Mouse (Mus musculus): ENCODE data around the gene Sf1. TPM values are rescaled to one million over a fixed set of nuclear protein-coding genes. Genes with fewer than 3 reads are reported as not detected.

The Sf1 gene
- polyA plus RNA-seq, 1 experiment from 2014 or later: 136 TPM

- no peaks in the 10 kb centered on the region for H3K27me3 ChIP-seq
- WGBS: 54% methylated on average over 9 of the region's 9 CpGs
- H3K9me3 ChIP-seq: no peaks in the 10 kb centered on the region
- H3K36me3 ChIP-seq: peaks cover 21% of the 10 kb centered on the region
- H3K9ac ChIP-seq: peak overlapping the region; percentile 39; the same call in 1 of the 2 replicates
- peak overlapping the region; percentile 86 for H3K4me2 ChIP-seq
- H3K27ac ChIP-seq: peak overlapping the region; percentile 89
- H3K4me1 ChIP-seq: peaks cover 30% of the 10 kb centered on the region
- 0 out of 2 replicates have a peak, but pooled peaks have one; percentile 1 for ATAC-seq (ENCODE audit: borderline replicate concordance, extremely low read depth, low FRiP score, low TSS enrichment)
- H3K4me3 ChIP-seq: peak overlapping the region; percentile 89
These were observed 29.5 kb upstream of the Sf1 start for GRCm38 (mm10) chr19:6333761-6334595.

- peak; percentile 92 for ATAC-seq (ENCODE audit: borderline replicate concordance, extremely low read depth, low FRiP score, low TSS enrichment)
- no peaks in the 10 kb centered on the region for H3K9me3 ChIP-seq
- WGBS: under 1% methylated on average over 38 of the region's 43 CpGs
These were observed 28.6 kb upstream of the Sf1 start, which contains the start of gene Men1 for GRCm38 (mm10) chr19:6334673-6335457. Gene Men1, plus strand, starts transcription at chr19:6334979.

GRCm38 (mm10) chr19:6335458-6335827 lies 28.0 kb upstream of the Sf1 start:
- H3K4me3 ChIP-seq: peak overlapping the region; percentile 89
- under 1% methylated on average over 19 of the region's 25 CpGs for WGBS
- no peaks in the 10 kb centered on the region for H3K9me3 ChIP-seq
- peak overlapping the region; percentile 86 for H3K4me2 ChIP-seq
- peak; percentile 9 for ATAC-seq (ENCODE audit: borderline replicate concordance, extremely low read depth, low FRiP score, low TSS enrichment)
- H3K27ac ChIP-seq: peak overlapping the region; percentile 41
- peaks cover 35% of the 10 kb centered on the region for H3K36me3 ChIP-seq
- no peaks in the 10 kb centered on the region for H3K27me3 ChIP-seq
- H3K4me1 ChIP-seq: peaks cover 38% of the 10 kb centered on the region
- H3K9ac ChIP-seq: peak overlapping the region; percentile 90

More at GRCm38 (mm10) chr19:6334673-6335457, 28.6 kb upstream of the Sf1 start, which contains the start of gene Men1:
- Histone ChIP-seq H3K4me3 (peak within 1 kb of the TSS; percentile 89), H3K4me2 (peak within 1 kb of the TSS; percentile 86), H3K27me3 (no peaks in the 10 kb centered on the region), H3K27ac (peak within 1 kb of the TSS; percentile 89), H3K4me1 (peaks cover 32% of the 10 kb centered on the region), H3K9ac (peak within 1 kb of the TSS; percentile 90), H3K36me3 (peaks cover 30% of the 10 kb centered on the region)

- no peaks in the 10 kb centered on the region for H3K27me3 ChIP-seq
- 84% methylated on average over 10 of the region's 10 CpGs for whole genome bisulfite sequencing
- no peak overlapping the region for H3K27ac ChIP-seq
- H3K4me1 ChIP-seq: peaks cover 41% of the 10 kb centered on the region
- peak overlapping the region; percentile 89; the same call in 1 of the 2 replicates for H3K4me3 ChIP-seq
- ATAC-seq (ENCODE audit: borderline replicate concordance, extremely low read depth, low FRiP score, low TSS enrichment): no peak
- H3K9ac ChIP-seq: peak overlapping the region; percentile 90
- peaks cover 35% of the 10 kb centered on the region for H3K36me3 ChIP-seq
- H3K9me3 ChIP-seq: no peaks in the 10 kb centered on the region
- H3K4me2 ChIP-seq: peak overlapping the region; percentile 86
These were observed 26.6 kb upstream of the Sf1 start for GRCm38 (mm10) chr19:6336920-6337319.

- no peak for ATAC-seq (ENCODE audit: borderline replicate concordance, extremely low read depth, low FRiP score, low TSS enrichment)
- H3K4me3 ChIP-seq: no peak overlapping the region
- H3K9me3 ChIP-seq: no peaks in the 10 kb centered on the region
- peaks cover 39% of the 10 kb centered on the region for H3K4me1 ChIP-seq
- peaks cover 35% of the 10 kb centered on the region for H3K36me3 ChIP-seq
- no peaks in the 10 kb centered on the region for H3K27me3 ChIP-seq
- WGBS: 90% methylated on average over 7 of the region's 7 CpGs
- H3K9ac ChIP-seq: no peak overlapping the region
- no peak overlapping the region for H3K4me2 ChIP-seq
- H3K27ac ChIP-seq: no peak overlapping the region
These were observed 25.3 kb upstream of the Sf1 start for GRCm38 (mm10) chr19:6338171-6338570.

GRCm38 (mm10) chr19:6338716-6339115 lies 24.8 kb upstream of the Sf1 start:
- H3K27me3 ChIP-seq: no peaks in the 10 kb centered on the region
- no peak overlapping the region for H3K27ac ChIP-seq
- H3K4me2 ChIP-seq: no peak overlapping the region
- ATAC-seq (ENCODE audit: borderline replicate concordance, extremely low read depth, low FRiP score, low TSS enrichment): no peak
- no peaks in the 10 kb centered on the region for H3K9me3 ChIP-seq
- no peak overlapping the region for H3K9ac ChIP-seq
- WGBS: 78% methylated on average over 11 of the region's 11 CpGs
- peaks cover 35% of the 10 kb centered on the region for H3K36me3 ChIP-seq
- H3K4me1 ChIP-seq: peaks cover 39% of the 10 kb centered on the region
- H3K4me3 ChIP-seq: no peak overlapping the region

GRCm38 (mm10) chr19:6339191-6339590 lies 24.3 kb upstream of the Sf1 start:
- Histone ChIP-seq H3K9me3 (no peaks in the 10 kb centered on the region), H3K27ac (no peak overlapping the region), H3K4me3 (no peak overlapping the region), H3K9ac (no peak overlapping the region), H3K27me3 (no peaks in the 10 kb centered on the region), H3K36me3 (peaks cover 35% of the 10 kb centered on the region), H3K4me1 (peaks cover 36% of the 10 kb centered on the region), H3K4me2 (no peak overlapping the region)
- ATAC-seq (ENCODE audit: borderline replicate concordance, extremely low read depth, low FRiP score, low TSS enrichment): no peak
- WGBS: 90% methylated on average over 6 of the region's 6 CpGs

- Histone ChIP-seq H3K9ac (peak overlapping the region; percentile 4; the same call in 1 of the 2 replicates), H3K4me3 (0 out of 2 replicates have a peak overlapping the region, but pooled peaks have one; percentile 61)
- ATAC-seq (ENCODE audit: borderline replicate concordance, extremely low read depth, low FRiP score, low TSS enrichment): no peak
These were observed 23.5 kb upstream of the Sf1 start for GRCm38 (mm10) chr19:6339890-6340504.

GRCm38 (mm10) chr19:6340524-6341452 lies 22.7 kb upstream of the Sf1 start, which contains the start of gene Map4k2:
Gene Map4k2, plus strand, starts transcription at chr19:6341135.
- Histone ChIP-seq H3K9me3 (no peaks in the 10 kb centered on the region), H3K36me3 (peaks cover 36% of the 10 kb centered on the region), H3K27ac (peak within 1 kb of the TSS; percentile 60), H3K4me3 (peak within 1 kb of the TSS; percentile 61), H3K27me3 (no peaks in the 10 kb centered on the region), H3K4me1 (peaks cover 31% of the 10 kb centered on the region), H3K4me2 (peak within 1 kb of the TSS; percentile 78), H3K9ac (peak within 1 kb of the TSS; percentile 53)
- ATAC-seq (ENCODE audit: borderline replicate concordance, extremely low read depth, low FRiP score, low TSS enrichment): peak; percentile 85
- WGBS: 6% methylated on average over 56 of the region's 72 CpGs

More at GRCm38 (mm10) chr19:6339890-6340504, 23.5 kb upstream of the Sf1 start:
- Histone ChIP-seq H3K9me3 (no peaks in the 10 kb centered on the region), H3K27me3 (no peaks in the 10 kb centered on the region), H3K36me3 (peaks cover 35% of the 10 kb centered on the region), H3K4me1 (peaks cover 33% of the 10 kb centered on the region), H3K4me2 (peak overlapping the region; percentile 78), H3K27ac (peak overlapping the region; percentile 60)
- 75% methylated on average over 15 of the region's 15 CpGs for WGBS

- H3K9me3 ChIP-seq: no peaks in the 10 kb centered on the region
- H3K36me3 ChIP-seq: peaks cover 42% of the 10 kb centered on the region
- peaks cover 23% of the 10 kb centered on the region for H3K4me1 ChIP-seq
- H3K4me2 ChIP-seq: peak overlapping the region; percentile 78
- ATAC-seq (ENCODE audit: borderline replicate concordance, extremely low read depth, low FRiP score, low TSS enrichment): no peak; the same call in 1 of the 2 replicates
- no peaks in the 10 kb centered on the region for H3K27me3 ChIP-seq
- peak overlapping the region; percentile 53 for H3K9ac ChIP-seq
- whole genome bisulfite sequencing: 11% methylated on average over 22 of the region's 23 CpGs
- H3K4me3 ChIP-seq: peak overlapping the region; percentile 61
- H3K27ac ChIP-seq: peak overlapping the region; percentile 60
These were observed 21.9 kb upstream of the Sf1 start for GRCm38 (mm10) chr19:6341453-6342077.

Measured in lung, embryonic 15.5 days (tissue).